ENCODE assay signal across 23 mouse cellular contexts in genomic region chr7:84226909-84227308, GRCm38 (mm10).
DNase-seq lines count a peak whose midpoint lies in the region; ATAC-seq and TF ChIP-seq lines count a peak whose summit lies in the region.
"Had no signal": no experiment of that assay in that cellular context is flagged by ENCODE, and none has a peak within 500 bp of the region (broad histone marks: within the 10 kb centered on the region; RNA-seq: fewer than 3 reads in every experiment).

No protein-coding gene starts in this region.

- no peak overlapping the region for H3K4me2 ChIP-seq in intestine, postnatal 0 days (replicated peaks; ENCODE audit: low read depth)
- H3K4me2 ChIP-seq: embryonic facial prominence, embryonic 12.5 days; forebrain, embryonic 13.5 days; forebrain, embryonic 15.5 days had no signal

- no peak overlapping the region for H3K9ac ChIP-seq in intestine, postnatal 0 days (ENCODE audit: low read depth, low read length)
- H3K9ac ChIP-seq: embryonic facial prominence, embryonic 12.5 days; forebrain, embryonic 13.5 days; forebrain, embryonic 15.5 days had no signal

- no peak for TF ChIP-seq CTCF in intestine, postnatal 0 days (IDR thresholded peaks at IDR 0.05; ENCODE audit: low read depth)

- peak; percentile 97 for ATAC-seq in intestine, postnatal 0 days
- ATAC-seq: activated CD4-positive, CD25-positive, alpha-beta regulatory T cell, adult 4 months; CD4-positive, CD25-positive, alpha-beta regulatory T cell, adult 4 months; forebrain, embryonic 13.5 days; forebrain, embryonic 15.5 days; Patski had no signal

- DNase-seq in heart, adult 11 months, result peak; percentile 14
- DNase-seq in heart, embryonic 10.5 days (ENCODE audit: low spot score), result no peak
- no peak for DNase-seq in kidney, postnatal 4 days
- DNase-seq in testis, postnatal 14 days (ENCODE audit: low spot score), result no peak
- DNase-seq: adrenal gland, adult 8-10 months; adrenal gland, postnatal 14 days; adrenal gland, postnatal 36 days; B cell, adult 2 months; cerebellum, adult 11-12 months; cerebellum, adult 2 months; cerebellum, adult 9-10 months; cerebellum, postnatal 10 days; cerebellum, postnatal 25 days had no signal

- H3K36me3 ChIP-seq in heart, embryonic 10.5 days, result no peaks in the 10 kb centered on the region
- no peaks in the 10 kb centered on the region for H3K36me3 ChIP-seq in intestine, postnatal 0 days (ENCODE audit: control insufficient read depth, insufficient read depth)
- H3K36me3 ChIP-seq: embryonic facial prominence, embryonic 10.5 days; embryonic facial prominence, embryonic 12.5 days; forebrain, embryonic 15.5 days; G1E had no signal

- H3K27me3 ChIP-seq in heart, embryonic 10.5 days (ENCODE audit: insufficient read depth, poor library complexity, severe bottlenecking), result no peaks in the 10 kb centered on the region
- no peaks in the 10 kb centered on the region for H3K27me3 ChIP-seq in intestine, postnatal 0 days (replicated peaks; ENCODE audit: control insufficient read depth, insufficient read depth, low read length)
- H3K27me3 ChIP-seq: CH12.LX; embryonic facial prominence, embryonic 12.5 days; forebrain, embryonic 13.5 days; forebrain, embryonic 15.5 days; Patski had no signal

- no peak overlapping the region for H3K4me3 ChIP-seq in heart, embryonic 10.5 days
- H3K4me3 ChIP-seq in intestine, postnatal 0 days (ENCODE audit: low read depth, low read length), result no peak overlapping the region
- H3K4me3 ChIP-seq: embryonic facial prominence, embryonic 10.5 days; embryonic facial prominence, embryonic 12.5 days; forebrain, embryonic 13.5 days; forebrain, embryonic 15.5 days had no signal

- 87% methylated on average over 3 of the region's 3 CpGs for WGBS in heart, embryonic 10.5 days
- 60% methylated on average over 3 of the region's 3 CpGs for WGBS in intestine, postnatal 0 days

- no peaks in the 10 kb centered on the region for H3K4me1 ChIP-seq in heart, embryonic 10.5 days
- no peaks in the 10 kb centered on the region for H3K4me1 ChIP-seq in intestine, postnatal 0 days (replicated peaks; ENCODE audit: control insufficient read depth, insufficient read depth, low read length)
- H3K4me1 ChIP-seq: forebrain, embryonic 13.5 days; forebrain, embryonic 15.5 days had no signal

- no peak overlapping the region for H3K27ac ChIP-seq in heart, embryonic 10.5 days
- peak overlapping the region; percentile 50; the same call in 1 of the 2 replicates for H3K27ac ChIP-seq in intestine, postnatal 0 days (ENCODE audit: low read depth, low read length)
- H3K27ac ChIP-seq: embryonic facial prominence, embryonic 10.5 days; embryonic facial prominence, embryonic 12.5 days; forebrain, embryonic 13.5 days; forebrain, embryonic 15.5 days had no signal

- H3K9me3 ChIP-seq in heart, embryonic 10.5 days, result no peaks in the 10 kb centered on the region
- no peaks in the 10 kb centered on the region for H3K9me3 ChIP-seq in intestine, postnatal 0 days (ENCODE audit: control insufficient read depth)
- H3K9me3 ChIP-seq: embryonic facial prominence, embryonic 10.5 days; embryonic facial prominence, embryonic 12.5 days; forebrain, embryonic 13.5 days; forebrain, embryonic 15.5 days; G1E had no signal
